Mouse (Mus musculus) midbrain, embryonic 11.5 days (tissue): ENCODE measurements around the gene Chst4. TPM values are rescaled to one million over a fixed set of nuclear protein-coding genes. Genes with fewer than 3 reads are reported as not detected.

ENCODE experiments used
- polyA plus RNA-seq: library from polyadenylated mRNA; unstranded; fragments of >200 nt; fragmentation: Nextera tagmentation; extraction: Ambion mirVana; gene quantifications from 2 replicates; pipeline ENCODE4 v1.2.1, GENCODE M21; 2014

Chst4 gene
- polyA plus RNA-seq, 1 experiment from 2014 or later = not detected

Other genes with a start within 250 kb of the Chst4 start
- gene Phlpp2, start 171.2 kb downstream of the Chst4 start, polyA plus RNA-seq = 2.7 and 3.2 TPM in 2 replicates
- gene Marveld3, start 77.5 kb downstream of the Chst4 start, polyA plus RNA-seq = 0.25 and 0.37 TPM in 2 replicates
- gene Tat, start 49.3 kb downstream of the Chst4 start, polyA plus RNA-seq = not detected in 2 replicates
- gene Zfp612, start 40.0 kb upstream of the Chst4 start, polyA plus RNA-seq = 10.5 and 12.5 TPM in 2 replicates
- gene Gm21964, start 61.5 kb upstream of the Chst4 start, polyA plus RNA-seq = not detected in 2 replicates
- not detected in 2 replicates for gene Gm17720, start 63.0 kb upstream of the Chst4 start, polyA plus RNA-seq
- 3.9 and 4.0 TPM in 2 replicates for gene Calb2, start 128.5 kb upstream of the Chst4 start, polyA plus RNA-seq
- gene Cmtr2, start 175.9 kb upstream of the Chst4 start, polyA plus RNA-seq = 13.1 and 13.5 TPM in 2 replicates
- 0.03 and 0.18 TPM in 2 replicates for gene Hydin, start 227.2 kb upstream of the Chst4 start, polyA plus RNA-seq